Mouse (Mus musculus) thymus, adult 2 months (tissue): ENCODE measurements at regions not wholly inside any gene's neighbourhood (a gene's known extent, or its start where the extent isn't known, plus 50 kb on each side); places are given as distances from the start of the nearest gene placed in this dataset.

Experiments used
- DNase-seq: peaks from one replicate; pipeline ENCODE4 v3.0.0; 2021
- H3K27ac ChIP-seq: fragments of 200-500 bp; 2 replicates; pipeline ENCODE4 v1.5.1; 2012; ENCODE audit warnings: low read length, control low read depth; ENCODE audit not compliant: control insufficient read depth, insufficient read depth
- H3K27me3 ChIP-seq: fragments of 200-500 bp; 2 replicates; pipeline ENCODE4 v1.6.1; 2012; ENCODE audit warnings: mild to moderate bottlenecking, low read length, moderate library complexity, mixed read lengths; ENCODE audit not compliant: control insufficient read depth, insufficient read depth
- H3K36me3 ChIP-seq: fragments of 200-500 bp; 2 replicates; pipeline ENCODE4 v1.6.1; 2012; ENCODE audit warnings: mild to moderate bottlenecking, low read length, moderate library complexity; ENCODE audit not compliant: control insufficient read depth, insufficient read depth
- H3K4me1 ChIP-seq: fragments of 200-500 bp; replicated peaks from 2 replicates; pipeline ENCODE4 v1.6.1; 2012; ENCODE audit warnings: low read length; ENCODE audit not compliant: control insufficient read depth, insufficient read depth
- H3K4me3 ChIP-seq: fragments of 200-500 bp; 2 replicates; pipeline ENCODE4 v1.5.1; 2012; ENCODE audit warnings: mild to moderate bottlenecking, low read length, control low read depth, moderate library complexity; ENCODE audit not compliant: control insufficient read depth, insufficient read depth
- CTCF ChIP-seq: fragments of 200-500 bp; IDR thresholded peaks from 2 replicates; pipeline ENCODE4 v1.5.1; 2012; ENCODE audit warnings: mild to moderate bottlenecking, control low read depth, low read length, moderate library complexity, borderline replicate concordance; ENCODE audit not compliant: control insufficient read depth, poor library complexity, insufficient read depth; ENCODE audit errors: extremely low read depth
- POLR2A ChIP-seq: fragments of 200-500 bp; IDR thresholded peaks from 2 replicates; pipeline ENCODE4 v1.6.1; 2012; ENCODE audit warnings: mild to moderate bottlenecking, low read length, control low read depth, moderate library complexity; ENCODE audit not compliant: control insufficient read depth, poor library complexity, insufficient read depth; ENCODE audit errors: extremely low read depth
- WGBS: fragments of 180-500 bp; shearing (Covaris S2); methylation state at CpG from one replicate; pipeline ENCODE4 v1.1.7; 2018; 5-methylcytosine and 5-hydroxymethylcytosine counted together

DNA sequence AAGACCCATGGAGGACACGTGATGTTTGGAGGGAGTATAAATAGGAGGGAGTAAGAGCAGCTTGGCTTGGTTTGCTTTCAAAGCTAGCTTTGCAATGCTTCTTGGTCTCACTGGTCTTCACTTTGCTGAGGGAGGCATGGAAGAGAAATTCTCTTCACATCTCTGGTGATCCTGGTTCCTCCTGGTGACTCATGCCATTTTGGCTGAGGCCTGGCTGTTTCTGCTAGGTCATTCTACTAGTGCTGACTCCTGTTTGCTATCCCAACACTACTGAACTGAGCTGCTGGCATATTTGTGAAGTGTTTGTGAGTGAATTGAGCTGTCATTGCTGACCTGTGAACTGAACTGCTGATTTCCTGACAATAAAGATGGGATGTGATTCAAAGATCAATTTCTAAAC lies 288.3 kb upstream of the Mctp2 start:
- Histone ChIP-seq H3K4me1 (no peaks in the 10 kb centered on the region), H3K36me3 (no peaks in the 10 kb centered on the region), H3K4me3 (no peak overlapping the region), H3K27ac (no peak overlapping the region), H3K27me3 (no peaks in the 10 kb centered on the region)
- TF ChIP-seq CTCF = no peak
- no peak for TF ChIP-seq POLR2A
- 93% methylated on average over 1 of the region's 1 CpGs for WGBS
- no peak for DNase-seq

DNA sequence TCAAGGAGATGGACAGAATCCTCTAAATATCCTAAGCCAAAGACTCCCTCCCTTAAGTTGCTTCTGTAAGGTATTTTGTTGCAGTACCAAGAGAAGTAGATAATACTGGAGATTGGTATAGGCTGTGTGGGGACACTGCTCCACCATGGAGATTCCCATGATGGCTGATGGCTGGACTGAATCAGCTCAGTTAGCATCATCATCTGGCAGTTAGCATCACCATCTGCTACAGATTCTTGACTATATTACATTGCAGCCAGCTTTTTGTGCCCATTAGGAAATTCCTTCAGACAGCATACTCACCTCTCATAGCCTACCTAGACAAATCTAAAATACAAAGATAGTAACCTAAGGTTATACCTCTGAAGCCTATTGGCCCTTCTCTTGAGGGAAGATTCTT lies 290.6 kb upstream of the Mctp2 start:
- Histone ChIP-seq H3K27me3 (no peaks in the 10 kb centered on the region), H3K36me3 (no peaks in the 10 kb centered on the region), H3K27ac (no peak overlapping the region), H3K4me1 (no peaks in the 10 kb centered on the region), H3K4me3 (no peak overlapping the region)
- no peak for DNase-seq
- no peak for TF ChIP-seq POLR2A
- no peak for TF ChIP-seq CTCF

DNA sequence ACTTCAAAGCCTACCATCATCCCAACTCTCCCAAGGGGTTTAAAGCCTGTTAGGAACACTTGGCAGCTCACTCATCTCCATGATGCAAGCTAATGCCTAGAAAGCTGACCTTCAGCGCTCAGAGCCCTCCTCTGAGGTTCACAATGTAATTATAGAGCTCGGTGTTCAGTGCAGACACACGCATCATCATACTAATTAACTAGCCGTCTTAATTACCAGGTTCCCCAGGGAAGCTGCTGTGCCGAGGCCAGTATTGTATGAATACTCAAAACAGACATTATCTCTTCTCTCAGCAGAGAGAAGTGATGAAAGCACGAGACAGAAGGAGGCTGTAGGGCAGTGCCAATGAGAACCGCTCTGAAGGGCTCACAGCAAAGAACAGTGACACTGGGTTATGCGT lies 295.5 kb upstream of the Mctp2 start:
- H3K27me3 ChIP-seq = no peaks in the 10 kb centered on the region
- no peak overlapping the region for H3K27ac ChIP-seq
- no peaks in the 10 kb centered on the region for H3K36me3 ChIP-seq
- WGBS = 92% methylated on average over 8 of the region's 8 CpGs
- no peak for DNase-seq
- no peak for TF ChIP-seq POLR2A
- no peak for TF ChIP-seq CTCF
- no peaks in the 10 kb centered on the region for H3K4me1 ChIP-seq
- no peak overlapping the region for H3K4me3 ChIP-seq

DNA sequence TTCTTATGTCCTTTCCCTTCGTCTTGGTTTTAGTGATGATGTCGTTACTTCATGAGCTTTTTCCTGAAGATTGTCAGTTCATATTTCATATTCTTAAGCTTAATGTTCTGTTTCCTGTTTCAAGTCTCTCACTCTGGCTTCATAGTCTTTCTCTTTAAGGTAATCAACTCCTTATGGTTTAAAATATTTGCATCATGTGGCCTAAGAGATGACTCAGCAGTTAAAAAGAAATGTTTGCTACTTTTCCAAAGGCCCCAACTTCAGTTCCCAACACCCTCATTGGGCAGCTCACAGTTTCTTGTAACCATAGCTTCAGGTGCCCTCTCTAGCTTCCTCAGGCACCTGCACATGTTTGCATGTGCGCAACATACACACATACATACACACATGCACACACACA lies 303.4 kb upstream of the Mctp2 start:
- DNase-seq = no peak
- no peaks in the 10 kb centered on the region for H3K27me3 ChIP-seq
- TF ChIP-seq POLR2A (no peak), CTCF (no peak)
- H3K27ac ChIP-seq = no peak overlapping the region
- H3K4me1 ChIP-seq = no peaks in the 10 kb centered on the region
- 59% methylated on average over 3 of the region's 3 CpGs for WGBS
- H3K4me3 ChIP-seq = no peak overlapping the region
- H3K36me3 ChIP-seq = no peaks in the 10 kb centered on the region

DNA sequence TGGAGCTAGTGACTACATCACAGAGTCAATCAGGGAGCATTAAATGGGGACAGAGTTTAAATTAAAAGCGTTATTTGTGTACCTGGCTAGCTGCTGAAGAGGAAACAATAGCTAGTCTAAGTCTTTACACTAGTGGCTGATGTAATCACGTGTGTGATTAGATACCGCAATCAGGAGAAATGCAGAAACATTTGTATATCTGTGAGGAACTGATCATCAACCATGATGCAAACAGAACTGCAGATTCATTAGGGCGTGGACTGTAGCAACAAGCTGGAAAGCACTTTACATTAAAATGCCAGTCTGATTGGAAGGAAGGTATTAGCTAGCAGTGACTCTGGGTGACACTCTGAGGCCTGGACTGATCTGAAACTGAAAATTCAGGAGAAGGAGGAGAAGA lies 308.8 kb upstream of the Mctp2 start:
- no peak for DNase-seq
- Histone ChIP-seq H3K27me3 (no peaks in the 10 kb centered on the region), H3K4me3 (no peak overlapping the region), H3K27ac (no peak overlapping the region), H3K36me3 (no peaks in the 10 kb centered on the region), H3K4me1 (no peaks in the 10 kb centered on the region)
- TF ChIP-seq CTCF (no peak), POLR2A (no peak)
- 82% methylated on average over 4 of the region's 4 CpGs for WGBS

DNA sequence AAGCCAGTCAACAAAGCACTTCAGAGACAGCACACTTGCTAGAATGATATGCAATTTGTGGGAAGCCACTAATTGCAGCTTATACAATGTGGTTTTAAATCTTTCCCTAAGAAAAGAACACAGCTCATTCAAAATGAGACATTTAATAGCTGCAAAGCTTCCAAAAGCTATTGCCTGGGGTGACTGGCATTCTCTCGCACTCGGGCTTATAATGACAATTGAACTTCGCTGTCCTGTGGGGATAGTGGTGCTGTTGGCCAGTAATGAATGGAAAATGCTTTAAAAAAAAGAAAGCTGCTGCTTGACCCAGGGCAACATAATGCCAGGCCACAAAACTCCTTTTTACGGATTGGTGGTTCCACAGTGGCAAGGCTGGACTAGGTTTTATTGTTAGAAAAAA lies 321.0 kb upstream of the Mctp2 start:
- Histone ChIP-seq H3K36me3 (no peaks in the 10 kb centered on the region), H3K4me3 (no peak overlapping the region), H3K27ac (no peak overlapping the region), H3K4me1 (no peaks in the 10 kb centered on the region), H3K27me3 (no peaks in the 10 kb centered on the region)
- TF ChIP-seq CTCF (no peak), POLR2A (no peak)
- DNase-seq = no peak
- 87% methylated on average over 4 of the region's 4 CpGs for WGBS

DNA sequence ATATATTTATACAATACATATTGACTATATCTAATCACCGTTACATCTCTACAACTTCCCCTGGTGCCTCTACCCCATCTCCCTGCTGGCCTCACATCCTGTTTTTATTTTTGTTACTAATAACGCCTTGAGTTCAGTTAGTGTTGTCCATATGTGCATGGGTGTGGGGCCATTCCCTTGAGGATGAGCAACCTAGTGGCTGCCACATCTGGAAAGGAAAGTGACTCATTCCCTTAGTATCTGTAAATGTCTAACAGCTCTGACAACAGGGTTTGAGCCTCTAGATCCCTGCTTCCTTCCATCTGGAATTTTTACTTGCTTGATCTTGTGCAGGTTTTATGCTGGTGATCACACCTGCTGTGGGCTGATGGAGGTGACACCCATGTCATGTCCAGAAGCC lies 333.2 kb upstream of the Mctp2 start:
- WGBS = 86% methylated on average over 2 of the region's 2 CpGs
- no peak for DNase-seq
- TF ChIP-seq CTCF (no peak), POLR2A (no peak)

More for the DNA sequence above, 333.2 kb upstream of the Mctp2 start:
- Histone ChIP-seq H3K4me3 (no peak overlapping the region), H3K36me3 (no peaks in the 10 kb centered on the region), H3K27me3 (no peaks in the 10 kb centered on the region), H3K4me1 (no peaks in the 10 kb centered on the region), H3K27ac (no peak overlapping the region)
